Mouse (Mus musculus): ENCODE measurements around the gene Card10. TPM values are rescaled to one million over a fixed set of nuclear protein-coding genes. Genes with fewer than 3 reads are reported as not detected.

The Card10 gene
- polyA plus RNA-seq, 1 experiment from 2014 or later: 6.3 TPM

DNA sequence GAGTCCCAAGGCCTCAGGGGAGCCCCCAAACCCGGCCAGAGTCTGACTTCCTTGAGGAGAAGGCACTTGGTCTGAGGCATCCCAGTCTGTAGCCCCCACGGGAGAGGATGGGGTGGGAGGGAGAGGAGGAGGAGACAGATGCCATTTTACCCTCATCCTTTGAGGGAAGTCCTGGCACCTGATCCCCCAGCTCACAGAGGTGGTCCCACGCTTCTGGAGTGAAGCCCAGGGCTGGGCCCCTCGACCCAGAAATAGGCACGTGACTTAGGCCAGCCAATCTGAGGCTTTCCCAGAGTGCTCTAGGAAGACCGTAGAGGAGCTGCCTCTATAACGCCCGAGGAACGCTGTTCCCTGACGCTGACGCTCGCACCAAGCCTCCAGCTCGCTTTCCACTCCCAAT is 41.7 kb downstream of the Card10 start:
- Histone ChIP-seq H3K4me1 (ENCODE audit: control insufficient read depth, insufficient read depth, low read length) (no peaks in the 10 kb centered on the region), H3K27me3 (ENCODE audit: control insufficient read depth, insufficient read depth, low read length) (no peaks in the 10 kb centered on the region), H3K9me3 (replicated peaks; ENCODE audit: control insufficient read depth, low read length) (no peaks in the 10 kb centered on the region), H3K9ac (ENCODE audit: low read length) (no peak overlapping the region), H3K36me3 (ENCODE audit: control insufficient read depth, insufficient read depth) (no peaks in the 10 kb centered on the region), H3K4me3 (ENCODE audit: low read length) (no peak overlapping the region), H3K27ac (ENCODE audit: low read length) (no peak overlapping the region), H3K4me2 (ENCODE audit: low read depth, low read length) (no peak overlapping the region)
- WGBS: 71% methylated on average over 13 of the region's 13 CpGs
- no peak for ATAC-seq (replicated peaks; ENCODE audit: extremely low read depth, insufficient read depth, low FRiP score)

DNA sequence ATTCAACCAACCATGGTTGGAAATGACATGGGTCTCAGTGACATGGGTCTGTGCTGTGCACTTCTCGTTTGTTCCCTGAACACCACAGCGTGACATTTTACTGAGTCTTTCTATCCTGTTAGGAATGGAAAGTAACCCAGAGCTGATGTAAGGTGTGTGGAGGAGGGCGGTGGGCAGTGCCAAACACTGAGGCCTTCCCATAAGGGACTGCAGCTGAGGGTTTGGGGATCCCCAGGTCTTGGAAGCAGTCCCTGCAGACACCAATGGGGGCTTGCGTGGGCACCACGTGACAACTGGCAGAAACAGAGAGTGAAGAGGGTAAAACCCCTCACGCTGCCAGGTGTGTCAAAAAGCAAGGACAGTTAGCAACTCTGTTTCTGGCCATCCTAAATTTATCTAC is 44.7 kb downstream of the Card10 start:
- Histone ChIP-seq H3K9ac (ENCODE audit: low read length) (no peak overlapping the region), H3K4me3 (ENCODE audit: low read length) (no peak overlapping the region), H3K4me1 (ENCODE audit: control insufficient read depth, insufficient read depth, low read length) (no peaks in the 10 kb centered on the region), H3K27ac (ENCODE audit: low read length) (no peak overlapping the region), H3K36me3 (ENCODE audit: control insufficient read depth, insufficient read depth) (no peaks in the 10 kb centered on the region), H3K9me3 (replicated peaks; ENCODE audit: control insufficient read depth, low read length) (no peaks in the 10 kb centered on the region), H3K4me2 (ENCODE audit: low read depth, low read length) (no peak overlapping the region), H3K27me3 (ENCODE audit: control insufficient read depth, insufficient read depth, low read length) (no peaks in the 10 kb centered on the region)
- WGBS: 88% methylated on average over 6 of the region's 6 CpGs
- ATAC-seq (replicated peaks; ENCODE audit: extremely low read depth, insufficient read depth, low FRiP score): no peak

DNA sequence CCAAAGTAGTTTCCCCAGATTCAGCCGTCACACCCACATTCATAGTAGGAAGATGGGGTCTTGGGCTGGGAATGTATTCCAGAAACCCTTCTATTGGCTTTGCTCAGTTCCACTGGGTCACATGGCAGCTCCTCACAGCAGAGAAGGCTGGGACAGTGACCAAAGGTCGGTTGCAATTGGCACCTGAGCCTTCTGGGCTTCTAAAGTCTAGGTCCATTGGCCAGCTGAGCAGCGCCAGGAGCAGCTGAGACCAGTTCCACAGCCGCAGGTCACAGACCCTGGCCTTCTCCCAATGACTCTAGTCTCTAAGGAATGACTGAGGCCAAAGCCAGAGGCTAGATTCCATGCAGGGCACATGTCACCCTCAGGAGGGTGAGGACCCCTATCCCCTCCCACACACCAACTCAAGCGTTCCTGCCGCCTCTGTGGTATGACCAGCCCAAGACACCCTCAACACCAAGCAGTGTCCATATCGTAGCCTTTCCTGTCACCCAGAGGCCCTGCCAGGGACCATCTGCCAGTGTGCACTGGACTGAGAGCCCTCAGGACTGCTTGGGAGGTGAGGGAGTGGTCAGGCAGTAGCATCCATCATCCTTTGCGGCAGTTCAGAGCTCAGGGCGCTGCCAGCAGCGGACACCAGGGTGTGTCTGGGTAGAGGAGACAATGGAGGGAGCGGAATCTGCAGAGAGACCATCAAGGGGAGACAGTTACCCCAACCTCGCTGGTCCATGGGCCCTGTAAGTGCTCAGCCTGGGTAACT is 46.7 kb downstream of the Card10 start:
- ATAC-seq (replicated peaks; ENCODE audit: extremely low read depth, insufficient read depth, low FRiP score): no peak
- H3K9ac ChIP-seq (ENCODE audit: low read length): no peak overlapping the region
- H3K27me3 ChIP-seq (ENCODE audit: control insufficient read depth, insufficient read depth, low read length): no peaks in the 10 kb centered on the region
- WGBS: 76% methylated on average over 12 of the region's 12 CpGs
- no peak overlapping the region for H3K4me3 ChIP-seq (ENCODE audit: low read length)
- H3K27ac ChIP-seq (ENCODE audit: low read length): no peak overlapping the region
- H3K4me2 ChIP-seq (ENCODE audit: low read depth, low read length): no peak overlapping the region
- H3K36me3 ChIP-seq (ENCODE audit: control insufficient read depth, insufficient read depth): no peaks in the 10 kb centered on the region
- H3K4me1 ChIP-seq (ENCODE audit: control insufficient read depth, insufficient read depth, low read length): no peaks in the 10 kb centered on the region
- no peaks in the 10 kb centered on the region for H3K9me3 ChIP-seq (replicated peaks; ENCODE audit: control insufficient read depth, low read length)

DNA sequence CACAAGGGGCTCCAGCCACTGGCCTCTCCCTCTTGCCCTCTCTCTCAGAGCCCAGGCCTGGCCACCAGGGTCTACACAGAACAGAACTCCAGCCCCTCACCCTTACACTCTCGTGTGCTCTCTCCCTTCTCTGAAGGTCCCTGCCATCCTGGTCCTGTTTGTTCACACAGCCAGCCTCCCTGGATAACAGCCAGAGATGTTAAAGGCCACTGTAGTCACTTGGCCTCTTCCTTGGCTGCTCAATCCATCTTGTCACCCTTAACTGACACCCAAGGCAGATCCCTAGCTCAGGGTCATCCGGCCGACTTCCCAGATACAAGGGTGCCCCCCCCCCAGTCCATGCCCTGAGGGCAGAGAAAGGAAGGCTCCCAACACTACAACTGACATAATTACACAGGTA is 47.6 kb downstream of the Card10 start:
- H3K27me3 ChIP-seq (ENCODE audit: control insufficient read depth, insufficient read depth, low read length): no peaks in the 10 kb centered on the region
- H3K9ac ChIP-seq (ENCODE audit: low read length): no peak overlapping the region
- no peaks in the 10 kb centered on the region for H3K9me3 ChIP-seq (replicated peaks; ENCODE audit: control insufficient read depth, low read length)
- H3K36me3 ChIP-seq (ENCODE audit: control insufficient read depth, insufficient read depth): no peaks in the 10 kb centered on the region
- H3K4me2 ChIP-seq (ENCODE audit: low read depth, low read length): no peak overlapping the region
- 44% methylated on average over 3 of the region's 3 CpGs for WGBS
- H3K4me3 ChIP-seq (ENCODE audit: low read length): no peak overlapping the region
- no peaks in the 10 kb centered on the region for H3K4me1 ChIP-seq (ENCODE audit: control insufficient read depth, insufficient read depth, low read length)
- H3K27ac ChIP-seq (ENCODE audit: low read length): no peak overlapping the region
- no peak for ATAC-seq (replicated peaks; ENCODE audit: extremely low read depth, insufficient read depth, low FRiP score)

DNA sequence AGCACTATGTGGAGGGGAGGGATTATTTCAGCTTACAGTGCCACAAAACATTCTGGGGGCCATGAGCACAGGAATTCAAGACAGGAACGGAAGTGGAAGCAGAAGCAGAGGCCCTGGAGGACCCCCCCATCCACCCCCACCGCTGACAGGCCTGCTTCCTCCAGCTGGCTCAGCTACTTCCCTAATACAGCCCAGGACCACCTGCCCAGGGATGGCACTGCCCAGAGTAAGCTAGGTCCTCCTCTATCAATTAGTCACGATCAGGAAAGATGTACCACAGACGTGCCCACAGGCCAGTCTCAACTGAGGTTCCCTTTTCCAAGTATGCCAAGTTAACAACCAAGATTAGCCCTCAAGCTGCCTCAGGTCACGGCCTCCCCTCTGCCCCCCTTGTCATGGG is 48.7 kb downstream of the Card10 start:
- Histone ChIP-seq H3K4me1 (ENCODE audit: control insufficient read depth, insufficient read depth, low read length) (no peaks in the 10 kb centered on the region), H3K4me2 (ENCODE audit: low read depth, low read length) (no peak overlapping the region), H3K4me3 (ENCODE audit: low read length) (no peak overlapping the region), H3K27ac (ENCODE audit: low read length) (no peak overlapping the region), H3K9ac (ENCODE audit: low read length) (no peak overlapping the region), H3K27me3 (ENCODE audit: control insufficient read depth, insufficient read depth, low read length) (no peaks in the 10 kb centered on the region), H3K36me3 (ENCODE audit: control insufficient read depth, insufficient read depth) (no peaks in the 10 kb centered on the region), H3K9me3 (replicated peaks; ENCODE audit: control insufficient read depth, low read length) (no peaks in the 10 kb centered on the region)
- no peak for ATAC-seq (replicated peaks; ENCODE audit: extremely low read depth, insufficient read depth, low FRiP score)
- 57% methylated on average over 5 of the region's 5 CpGs for WGBS

DNA sequence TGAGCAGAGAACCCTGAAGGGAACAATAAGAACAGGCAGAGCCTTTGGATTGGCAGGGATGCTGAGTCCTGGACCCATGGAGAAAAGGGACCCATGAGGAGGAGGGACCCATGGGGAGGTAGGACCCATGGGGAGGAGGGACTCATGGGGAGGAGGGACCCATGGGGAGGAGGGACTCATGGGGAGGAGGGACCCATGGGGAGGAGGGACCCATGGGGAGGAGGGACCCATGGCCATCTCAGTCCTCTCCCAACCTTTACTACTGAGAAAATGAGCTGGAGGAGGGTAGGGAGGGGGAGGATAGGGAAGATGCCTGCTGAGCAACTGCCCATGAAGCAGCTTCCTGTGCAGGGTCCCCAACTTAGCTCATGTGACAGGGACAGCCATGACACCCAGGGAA is 49.9 kb downstream of the Card10 start:
- no peaks in the 10 kb centered on the region for H3K4me1 ChIP-seq (ENCODE audit: control insufficient read depth, insufficient read depth, low read length)
- H3K27ac ChIP-seq (ENCODE audit: low read length): no peak overlapping the region
- H3K4me3 ChIP-seq (ENCODE audit: low read length): no peak overlapping the region
- H3K27me3 ChIP-seq (ENCODE audit: control insufficient read depth, insufficient read depth, low read length): no peaks in the 10 kb centered on the region
- H3K9me3 ChIP-seq (replicated peaks; ENCODE audit: control insufficient read depth, low read length): no peaks in the 10 kb centered on the region
- no peak for ATAC-seq (replicated peaks; ENCODE audit: extremely low read depth, insufficient read depth, low FRiP score)
- H3K9ac ChIP-seq (ENCODE audit: low read length): no peak overlapping the region
- no peak overlapping the region for H3K4me2 ChIP-seq (ENCODE audit: low read depth, low read length)
- no peaks in the 10 kb centered on the region for H3K36me3 ChIP-seq (ENCODE audit: control insufficient read depth, insufficient read depth)

DNA sequence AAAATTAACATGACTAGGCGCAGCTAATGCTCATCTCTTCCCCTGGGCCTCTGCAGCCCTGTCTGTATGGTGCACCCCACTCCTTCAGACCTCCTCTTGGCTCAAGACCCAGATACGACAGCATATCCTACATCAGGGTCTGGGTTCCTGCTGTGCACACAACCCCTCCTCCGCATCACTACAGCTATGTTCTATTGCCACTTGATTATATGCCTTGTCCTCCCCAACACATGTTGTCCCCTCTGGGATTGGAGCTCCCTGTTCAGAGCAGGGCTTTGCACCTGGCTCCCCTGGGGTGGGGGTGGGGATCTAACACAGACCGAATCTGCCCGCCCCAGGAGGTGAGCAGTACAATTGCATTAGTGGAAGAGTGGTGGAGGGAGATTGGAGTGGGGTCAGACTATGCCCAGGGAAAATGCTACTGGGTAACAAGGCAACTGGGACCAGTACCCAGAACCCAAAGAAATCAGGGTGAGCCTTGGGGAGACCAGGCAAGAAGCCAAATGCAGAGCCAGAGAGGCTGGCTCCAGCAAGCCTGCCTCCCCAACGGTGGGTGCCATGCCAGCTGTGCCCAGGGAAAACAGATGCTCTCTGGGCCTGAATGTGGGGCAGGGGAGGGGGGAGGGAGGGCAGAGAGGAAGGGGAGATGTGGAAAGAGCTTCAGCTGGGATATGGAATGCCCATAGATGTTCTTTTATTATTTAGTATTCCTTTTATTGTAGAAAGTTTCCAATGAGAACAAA is 52.1 kb downstream of the Card10 start:
- Histone ChIP-seq H3K4me2 (ENCODE audit: low read depth, low read length) (no peak overlapping the region), H3K27ac (ENCODE audit: low read length) (no peak overlapping the region), H3K27me3 (ENCODE audit: control insufficient read depth, insufficient read depth, low read length) (no peaks in the 10 kb centered on the region), H3K4me1 (ENCODE audit: control insufficient read depth, insufficient read depth, low read length) (no peaks in the 10 kb centered on the region), H3K9ac (ENCODE audit: low read length) (no peak overlapping the region), H3K9me3 (replicated peaks; ENCODE audit: control insufficient read depth, low read length) (no peaks in the 10 kb centered on the region), H3K36me3 (ENCODE audit: control insufficient read depth, insufficient read depth) (no peaks in the 10 kb centered on the region), H3K4me3 (ENCODE audit: low read length) (no peak overlapping the region)
- 55% methylated on average over 6 of the region's 6 CpGs for WGBS
- ATAC-seq (replicated peaks; ENCODE audit: extremely low read depth, insufficient read depth, low FRiP score): no peak

DNA sequence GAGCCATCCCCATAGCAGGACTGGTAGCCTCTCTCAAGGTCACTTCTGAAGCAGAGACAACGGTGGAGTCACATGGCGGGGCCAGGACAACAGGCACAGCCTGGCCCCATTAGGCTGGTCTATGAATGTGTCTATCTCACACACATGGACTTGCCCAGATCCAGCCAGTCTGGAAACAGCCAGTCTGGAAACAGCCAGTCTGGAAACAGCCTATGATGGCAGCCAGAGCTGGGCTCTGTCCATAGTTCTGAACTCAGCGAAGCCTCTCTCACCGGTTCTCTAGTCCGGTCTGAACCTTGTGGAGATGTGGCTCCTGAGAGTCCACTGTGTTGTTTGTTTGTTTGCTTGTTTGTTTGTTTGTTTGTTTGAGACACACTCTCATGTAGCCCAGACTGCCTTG is 53.0 kb downstream of the Card10 start:
- Histone ChIP-seq H3K9ac (ENCODE audit: low read length) (no peak overlapping the region), H3K9me3 (replicated peaks; ENCODE audit: control insufficient read depth, low read length) (no peaks in the 10 kb centered on the region), H3K27ac (ENCODE audit: low read length) (no peak overlapping the region), H3K4me1 (ENCODE audit: control insufficient read depth, insufficient read depth, low read length) (no peaks in the 10 kb centered on the region), H3K4me3 (ENCODE audit: low read length) (no peak overlapping the region), H3K27me3 (ENCODE audit: control insufficient read depth, insufficient read depth, low read length) (no peaks in the 10 kb centered on the region), H3K4me2 (ENCODE audit: low read depth, low read length) (no peak overlapping the region), H3K36me3 (ENCODE audit: control insufficient read depth, insufficient read depth) (no peaks in the 10 kb centered on the region)
- WGBS: 33% methylated on average over 5 of the region's 5 CpGs
- ATAC-seq (replicated peaks; ENCODE audit: extremely low read depth, insufficient read depth, low FRiP score): no peak

DNA sequence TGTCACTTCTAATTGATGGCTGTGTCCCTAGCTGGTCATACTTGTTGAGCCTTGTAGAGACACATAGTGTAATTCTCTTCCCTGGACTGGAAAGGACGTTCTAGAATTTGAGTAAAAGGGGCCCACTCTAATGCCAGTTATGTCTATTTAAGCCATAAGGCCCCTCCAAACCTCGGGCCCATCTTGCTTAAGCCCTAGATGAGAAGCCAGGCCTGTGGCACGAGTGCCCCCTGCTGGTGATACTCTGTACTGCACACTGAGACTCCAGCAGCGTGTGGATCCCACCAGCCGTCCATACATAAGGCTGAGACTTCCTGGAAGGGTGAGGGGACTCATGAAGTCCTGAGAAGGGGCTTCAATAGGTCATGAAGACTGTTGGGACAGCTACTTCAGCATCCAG is 58.6 kb downstream of the Card10 start:
- no peak for ATAC-seq (replicated peaks; ENCODE audit: extremely low read depth, insufficient read depth, low FRiP score)
- Histone ChIP-seq H3K4me2 (ENCODE audit: low read depth, low read length) (no peak overlapping the region), H3K36me3 (ENCODE audit: control insufficient read depth, insufficient read depth) (no peaks in the 10 kb centered on the region)

More for the DNA sequence above, 58.6 kb downstream of the Card10 start:
- Histone ChIP-seq H3K9ac (ENCODE audit: low read length) (no peak overlapping the region), H3K4me1 (ENCODE audit: control insufficient read depth, insufficient read depth, low read length) (no peaks in the 10 kb centered on the region), H3K27ac (ENCODE audit: low read length) (no peak overlapping the region), H3K27me3 (ENCODE audit: control insufficient read depth, insufficient read depth, low read length) (peaks cover 5% of the 10 kb centered on the region), H3K4me3 (ENCODE audit: low read length) (no peak overlapping the region), H3K9me3 (replicated peaks; ENCODE audit: control insufficient read depth, low read length) (no peaks in the 10 kb centered on the region)
- WGBS: 4% methylated on average over 5 of the region's 5 CpGs

Data from heart, embryonic 16.5 days (tissue).